Mouse (Mus musculus) E14TG2a.4 (cell line): Measurements from ENCODE around the gene Tfip11.
A peak's percentile ranks its signal among the peaks of the same experiment; 100 is the strongest.

Experiments
- H3K27me3 ChIP-seq: 2 replicates; pipeline ENCODE4 v1.6.1; 2014; ENCODE audit warnings: low read length, control low read depth; ENCODE audit not compliant: insufficient read depth
- H3K36me3 ChIP-seq: 2 replicates; pipeline ENCODE4 v1.6.1; 2014; ENCODE audit warnings: low read length, control low read depth; ENCODE audit not compliant: insufficient read depth
- H3K4me1 ChIP-seq: replicated peaks from 2 replicates; pipeline ENCODE4 v1.6.1; 2014; ENCODE audit warnings: low read depth, low read length, control low read depth
- H3K4me3 ChIP-seq: replicated peaks from 2 replicates; pipeline ENCODE4 v1.5.1; 2014; ENCODE audit warnings: mild to moderate bottlenecking, low read length
- H3K9me3 ChIP-seq: 2 replicates; pipeline ENCODE4 v1.6.1; 2014; ENCODE audit warnings: low read length, control low read depth
- CTCF ChIP-seq: conservative IDR thresholded peaks from 2 replicates; pipeline ENCODE4 v1.5.1; 2014; ENCODE audit warnings: low read length
- NANOG ChIP-seq: IDR thresholded peaks from 2 replicates; pipeline ENCODE4 v1.6.1; 2014; ENCODE audit warnings: borderline replicate concordance, low read length, mixed read lengths
- POU5F1 ChIP-seq: IDR thresholded peaks from 2 replicates; pipeline ENCODE4 v1.6.1; 2014; ENCODE audit warnings: low read length, borderline replicate concordance

Tfip11 gene

GRCm38 (mm10) chr5:112337004-112337403, 10.8 kb downstream of the Tfip11 start:
- H3K4me3 ChIP-seq, result no peak overlapping the region
- no peaks in the 10 kb centered on the region for H3K27me3 ChIP-seq
- TF ChIP-seq NANOG (no peak), POU5F1 (no peak), CTCF (no peak)
- peaks cover 25% of the 10 kb centered on the region for H3K4me1 ChIP-seq
- H3K36me3 ChIP-seq, result peaks cover 91% of the 10 kb centered on the region
- no peaks in the 10 kb centered on the region for H3K9me3 ChIP-seq

- H3K9me3 ChIP-seq, result no peaks in the 10 kb centered on the region
- no peaks in the 10 kb centered on the region for H3K27me3 ChIP-seq
- H3K4me3 ChIP-seq, result no peak overlapping the region
- H3K36me3 ChIP-seq, result peaks cover 69% of the 10 kb centered on the region
- TF ChIP-seq POU5F1 (no peak), NANOG (no peak), CTCF (no peak)
- H3K4me1 ChIP-seq, result peaks cover 28% of the 10 kb centered on the region
These were observed 13.1 kb downstream of the Tfip11 start for GRCm38 (mm10) chr5:112339215-112339614.

GRCm38 (mm10) chr5:112342463-112343204, 16.5 kb downstream of the Tfip11 start, which contains the start of the genes Srrd and Hps4:
Gene Srrd (minus strand): TSS chr5:112343040.
Gene Hps4 (plus strand): TSS chr5:112343083.
- no peaks in the 10 kb centered on the region for H3K9me3 ChIP-seq
- H3K27me3 ChIP-seq, result no peaks in the 10 kb centered on the region
- peaks cover 66% of the 10 kb centered on the region for H3K36me3 ChIP-seq
- peak within 1 kb of the TSS; percentile 96 for H3K4me3 ChIP-seq
- H3K4me1 ChIP-seq, result peaks cover 26% of the 10 kb centered on the region
- TF ChIP-seq NANOG (no peak), CTCF (no peak), POU5F1 (no peak)

GRCm38 (mm10) chr5:112343205-112343595, 17.0 kb downstream of the Tfip11 start:
- H3K9me3 ChIP-seq, result no peaks in the 10 kb centered on the region
- H3K4me3 ChIP-seq, result peak overlapping the region; percentile 96
- H3K36me3 ChIP-seq, result peaks cover 66% of the 10 kb centered on the region
- H3K27me3 ChIP-seq, result no peaks in the 10 kb centered on the region
- TF ChIP-seq POU5F1 (no peak), CTCF (no peak), NANOG (no peak)
- peaks cover 26% of the 10 kb centered on the region for H3K4me1 ChIP-seq

GRCm38 (mm10) chr5:112344092-112344960, 18.2 kb downstream of the Tfip11 start:
- no peaks in the 10 kb centered on the region for H3K9me3 ChIP-seq
- H3K36me3 ChIP-seq, result peaks cover 66% of the 10 kb centered on the region
- TF ChIP-seq NANOG (no peak), POU5F1 (no peak), CTCF (no peak)
- no peak overlapping the region for H3K4me3 ChIP-seq
- H3K4me1 ChIP-seq, result peaks cover 26% of the 10 kb centered on the region
- no peaks in the 10 kb centered on the region for H3K27me3 ChIP-seq

- no peak for TF ChIP-seq NANOG
- TF ChIP-seq CTCF, result no peak
- TF ChIP-seq POU5F1, result no peak
- no peak overlapping the region for H3K4me3 ChIP-seq
These were observed 20.2 kb downstream of the Tfip11 start for GRCm38 (mm10) chr5:112346211-112346965.

GRCm38 (mm10) chr5:112349169-112349568, 23.0 kb downstream of the Tfip11 start:
- no peaks in the 10 kb centered on the region for H3K4me1 ChIP-seq
- H3K4me3 ChIP-seq, result no peak overlapping the region
- TF ChIP-seq POU5F1 (no peak), CTCF (no peak), NANOG (no peak)
- H3K36me3 ChIP-seq, result peaks cover 94% of the 10 kb centered on the region
- no peaks in the 10 kb centered on the region for H3K27me3 ChIP-seq
- no peaks in the 10 kb centered on the region for H3K9me3 ChIP-seq

More at GRCm38 (mm10) chr5:112346211-112346965, 20.2 kb downstream of the Tfip11 start:
- peaks cover 68% of the 10 kb centered on the region for H3K36me3 ChIP-seq
- H3K4me1 ChIP-seq, result peaks cover 20% of the 10 kb centered on the region
- no peaks in the 10 kb centered on the region for H3K9me3 ChIP-seq
- no peaks in the 10 kb centered on the region for H3K27me3 ChIP-seq
